Mouse (Mus musculus): Measurements from ENCODE around the gene Tm4sf1. TPM values are rescaled to one million over a fixed set of nuclear protein-coding genes. Genes with fewer than 3 reads are reported as not detected.

The Tm4sf1 gene
- total and polyA plus RNA-seq, 2 experiments, result 16.3 to 24.3 TPM

- no peak overlapping the region for H3K27ac ChIP-seq (replicated peaks; ENCODE audit: insufficient read depth, low read depth, low read length)
- no peak for DNase-seq (ENCODE audit: extremely low read depth, low read depth, low spot score)
- TF ChIP-seq POLR2A (IDR thresholded peaks at IDR 0.05; ENCODE audit: extremely low read depth, insufficient read depth, low read length) (no peak), CTCF (IDR thresholded peaks at IDR 0.05; ENCODE audit: low read depth, low read length) (no peak)
- no peaks in the 10 kb centered on the region for H3K79me2 ChIP-seq (ENCODE audit: control insufficient read depth, insufficient read depth, low read length)
- no peak overlapping the region for H3K9ac ChIP-seq (ENCODE audit: low read depth, low read length)
- peaks cover 2% of the 10 kb centered on the region; the same call in 1 of the 2 replicates for H3K4me1 ChIP-seq (ENCODE audit: control insufficient read depth, insufficient read depth, low read length)
- H3K27me3 ChIP-seq (ENCODE audit: control insufficient read depth, insufficient read depth, low read length), result peaks cover 3% of the 10 kb centered on the region; the same call in 1 of the 2 replicates
- no peaks in the 10 kb centered on the region for H3K36me3 ChIP-seq (ENCODE audit: control insufficient read depth, insufficient read depth, low read length)
- 75% methylated on average over 3 of the region's 3 CpGs for WGBS
- H3K4me3 ChIP-seq (ENCODE audit: insufficient read depth, low read depth, low read length), result no peak overlapping the region
These were observed 1.7 kb upstream of the Tm4sf1 start for GRCm38 (mm10) chr3:57303486-57303885.

- H3K4me1 ChIP-seq (ENCODE audit: control insufficient read depth, insufficient read depth, low read length), result peaks cover 3% of the 10 kb centered on the region
- H3K4me3 ChIP-seq (ENCODE audit: insufficient read depth, low read depth, low read length), result no peak overlapping the region
- H3K27ac ChIP-seq (replicated peaks; ENCODE audit: insufficient read depth, low read depth, low read length), result no peak overlapping the region
- no peak for DNase-seq (ENCODE audit: extremely low read depth, low read depth, low spot score)
- H3K36me3 ChIP-seq (ENCODE audit: control insufficient read depth, insufficient read depth, low read length), result no peaks in the 10 kb centered on the region
- no peaks in the 10 kb centered on the region for H3K79me2 ChIP-seq (ENCODE audit: control insufficient read depth, insufficient read depth, low read length)
- peaks cover 3% of the 10 kb centered on the region; the same call in 1 of the 2 replicates for H3K27me3 ChIP-seq (ENCODE audit: control insufficient read depth, insufficient read depth, low read length)
- WGBS, result 58% methylated on average over 2 of the region's 2 CpGs
- H3K9ac ChIP-seq (ENCODE audit: low read depth, low read length), result no peak overlapping the region
- TF ChIP-seq POLR2A (IDR thresholded peaks at IDR 0.05; ENCODE audit: extremely low read depth, insufficient read depth, low read length), result no peak
- no peak for TF ChIP-seq CTCF (IDR thresholded peaks at IDR 0.05; ENCODE audit: low read depth, low read length)
These were observed 1.1 kb upstream of the Tm4sf1 start for GRCm38 (mm10) chr3:57302886-57303285.

- no peak for TF ChIP-seq CTCF (IDR thresholded peaks at IDR 0.05; ENCODE audit: low read depth, low read length)
- no peak for TF ChIP-seq POLR2A (IDR thresholded peaks at IDR 0.05; ENCODE audit: extremely low read depth, insufficient read depth, low read length)
- Histone ChIP-seq H3K27ac (replicated peaks; ENCODE audit: insufficient read depth, low read depth, low read length) (no peak overlapping the region), H3K79me2 (ENCODE audit: control insufficient read depth, insufficient read depth, low read length) (no peaks in the 10 kb centered on the region), H3K36me3 (ENCODE audit: control insufficient read depth, insufficient read depth, low read length) (no peaks in the 10 kb centered on the region), H3K4me1 (ENCODE audit: control insufficient read depth, insufficient read depth, low read length) (peaks cover 11% of the 10 kb centered on the region), H3K27me3 (ENCODE audit: control insufficient read depth, insufficient read depth, low read length) (peaks cover 3% of the 10 kb centered on the region; the same call in 1 of the 2 replicates), H3K4me3 (ENCODE audit: insufficient read depth, low read depth, low read length) (no peak overlapping the region), H3K9ac (ENCODE audit: low read depth, low read length) (no peak overlapping the region)
- DNase-seq (ENCODE audit: extremely low read depth, low read depth, low spot score), result no peak
- 91% methylated on average over 4 of the region's 4 CpGs for WGBS
These were observed 422 bp downstream of the Tm4sf1 start for GRCm38 (mm10) chr3:57301366-57301765.

GRCm38 (mm10) chr3:57297991-57298390, 3.8 kb downstream of the Tm4sf1 start:
- Histone ChIP-seq H3K27ac (replicated peaks; ENCODE audit: insufficient read depth, low read depth, low read length) (no peak overlapping the region), H3K9ac (ENCODE audit: low read depth, low read length) (no peak overlapping the region), H3K79me2 (ENCODE audit: control insufficient read depth, insufficient read depth, low read length) (no peaks in the 10 kb centered on the region), H3K27me3 (ENCODE audit: control insufficient read depth, insufficient read depth, low read length) (peaks cover 2% of the 10 kb centered on the region; the same call in 1 of the 2 replicates), H3K4me1 (ENCODE audit: control insufficient read depth, insufficient read depth, low read length) (peaks cover 8% of the 10 kb centered on the region), H3K36me3 (ENCODE audit: control insufficient read depth, insufficient read depth, low read length) (no peaks in the 10 kb centered on the region), H3K4me3 (ENCODE audit: insufficient read depth, low read depth, low read length) (no peak overlapping the region)
- TF ChIP-seq POLR2A (IDR thresholded peaks at IDR 0.05; ENCODE audit: extremely low read depth, insufficient read depth, low read length) (no peak), CTCF (IDR thresholded peaks at IDR 0.05; ENCODE audit: low read depth, low read length) (no peak)
- DNase-seq (ENCODE audit: extremely low read depth, low read depth, low spot score), result peak; percentile 74
- WGBS, result 54% methylated on average over 2 of the region's 2 CpGs

- no peaks in the 10 kb centered on the region for H3K79me2 ChIP-seq (ENCODE audit: control insufficient read depth, insufficient read depth, low read length)
- no peaks in the 10 kb centered on the region for H3K27me3 ChIP-seq (ENCODE audit: control insufficient read depth, insufficient read depth, low read length)
- TF ChIP-seq POLR2A (IDR thresholded peaks at IDR 0.05; ENCODE audit: extremely low read depth, insufficient read depth, low read length), result no peak
- no peak for TF ChIP-seq CTCF (IDR thresholded peaks at IDR 0.05; ENCODE audit: low read depth, low read length)
- H3K4me3 ChIP-seq (ENCODE audit: insufficient read depth, low read depth, low read length), result no peak overlapping the region
- no peak overlapping the region for H3K27ac ChIP-seq (replicated peaks; ENCODE audit: insufficient read depth, low read depth, low read length)
- DNase-seq (ENCODE audit: extremely low read depth, low read depth, low spot score), result peak; percentile 82
- peaks cover 8% of the 10 kb centered on the region for H3K4me1 ChIP-seq (ENCODE audit: control insufficient read depth, insufficient read depth, low read length)
- no peaks in the 10 kb centered on the region for H3K36me3 ChIP-seq (ENCODE audit: control insufficient read depth, insufficient read depth, low read length)
- no peak overlapping the region for H3K9ac ChIP-seq (ENCODE audit: low read depth, low read length)
These were observed 5.2 kb downstream of the Tm4sf1 start for GRCm38 (mm10) chr3:57296574-57296973.

GRCm38 (mm10) chr3:57295631-57296030, 6.2 kb downstream of the Tm4sf1 start:
- 89% methylated on average over 4 of the region's 4 CpGs for WGBS
- no peak for TF ChIP-seq POLR2A (IDR thresholded peaks at IDR 0.05; ENCODE audit: extremely low read depth, insufficient read depth, low read length)
- TF ChIP-seq CTCF (IDR thresholded peaks at IDR 0.05; ENCODE audit: low read depth, low read length), result no peak

More at GRCm38 (mm10) chr3:57295631-57296030, 6.2 kb downstream of the Tm4sf1 start:
- Histone ChIP-seq H3K9ac (ENCODE audit: low read depth, low read length) (no peak overlapping the region), H3K27ac (replicated peaks; ENCODE audit: insufficient read depth, low read depth, low read length) (no peak overlapping the region), H3K79me2 (ENCODE audit: control insufficient read depth, insufficient read depth, low read length) (no peaks in the 10 kb centered on the region), H3K27me3 (ENCODE audit: control insufficient read depth, insufficient read depth, low read length) (no peaks in the 10 kb centered on the region), H3K36me3 (ENCODE audit: control insufficient read depth, insufficient read depth, low read length) (no peaks in the 10 kb centered on the region; the same call in 1 of the 2 replicates), H3K4me1 (ENCODE audit: control insufficient read depth, insufficient read depth, low read length) (peaks cover 8% of the 10 kb centered on the region), H3K4me3 (ENCODE audit: insufficient read depth, low read depth, low read length) (no peak overlapping the region)
- DNase-seq (ENCODE audit: extremely low read depth, low read depth, low spot score), result no peak
